Mouse (Mus musculus) mature B cell (primary cell): ENCODE data around the gene Qsox2.

Source experiments
- in situ Hi-C: fragments of 300-500 bp; cut with MboI; formaldehyde crosslinking; loops from 2 replicates; pipeline ENCODE4 v1.14.3; 2019

The Qsox2 gene

GRCm38 (mm10) chr2:26237290-26237782, at the start of gene Qsox2:
Qsox2 (minus strand) TSS chr2:26237525.
- in situ Hi-C loops = no loop called here

- in situ Hi-C loops = no loop called here
Measured at GRCm38 (mm10) chr2:26286391-26286790, 49.1 kb upstream of the Qsox2 start.

GRCm38 (mm10) chr2:26285804-26286203, 48.5 kb upstream of the Qsox2 start:
- in situ Hi-C loops = no loop called here

GRCm38 (mm10) chr2:26280594-26280993, 43.3 kb upstream of the Qsox2 start:
- in situ Hi-C loops = no loop called here

GRCm38 (mm10) chr2:26279712-26280111, 42.4 kb upstream of the Qsox2 start:
- in situ Hi-C loops = no loop called here

GRCm38 (mm10) chr2:26273611-26274010, 36.3 kb upstream of the Qsox2 start:
- in situ Hi-C loops = no loop called here

- in situ Hi-C loops = no loop called here
Measured at GRCm38 (mm10) chr2:26268216-26268615, 30.9 kb upstream of the Qsox2 start.

- in situ Hi-C loops = no loop called here
Measured at GRCm38 (mm10) chr2:26266066-26266742, 28.9 kb upstream of the Qsox2 start.

GRCm38 (mm10) chr2:26265095-26265494, 27.8 kb upstream of the Qsox2 start:
- in situ Hi-C loops = no loop called here

- in situ Hi-C loops = no loop called here
Measured at GRCm38 (mm10) chr2:26264646-26265045, 27.3 kb upstream of the Qsox2 start.

GRCm38 (mm10) chr2:26257315-26258096, 20.2 kb upstream of the Qsox2 start:
- in situ Hi-C loops = no loop called here

- in situ Hi-C loops = no loop called here
Measured at GRCm38 (mm10) chr2:26254816-26255215, 17.5 kb upstream of the Qsox2 start.

GRCm38 (mm10) chr2:26252514-26253206, 15.3 kb upstream of the Qsox2 start:
- in situ Hi-C loops = no loop called here

GRCm38 (mm10) chr2:26247531-26247930, 10.2 kb upstream of the Qsox2 start:
- in situ Hi-C loops = no loop called here

GRCm38 (mm10) chr2:26240841-26241240, 3.5 kb upstream of the Qsox2 start:
- in situ Hi-C loops = no loop called here

- in situ Hi-C loops = no loop called here
Measured at GRCm38 (mm10) chr2:26240330-26240729, 3.0 kb upstream of the Qsox2 start.

- in situ Hi-C loops = no loop called here
Measured at GRCm38 (mm10) chr2:26236681-26237289, 540 bp downstream of the Qsox2 start.

- in situ Hi-C loops = no loop called here
Measured at GRCm38 (mm10) chr2:26234771-26235170, 2.6 kb downstream of the Qsox2 start.

GRCm38 (mm10) chr2:26234253-26234652, 3.1 kb downstream of the Qsox2 start:
- in situ Hi-C loops = no loop called here

GRCm38 (mm10) chr2:26231366-26231765, 6.0 kb downstream of the Qsox2 start:
- in situ Hi-C loops = no loop called here

- in situ Hi-C loops = no loop called here
Measured at GRCm38 (mm10) chr2:26230253-26230652, 7.1 kb downstream of the Qsox2 start.

- in situ Hi-C loops = no loop called here
Measured at GRCm38 (mm10) chr2:26227788-26228187, 9.5 kb downstream of the Qsox2 start.
